Mouse (Mus musculus): ENCODE results near the gene Tet3.

- TF ChIP-seq CHD2 (IDR thresholded peaks at IDR 0.05; ENCODE audit: low read depth, low read length), result no peak
- no peak for TF ChIP-seq ZC3H11A (IDR thresholded peaks at IDR 0.05; ENCODE audit: borderline replicate concordance, low read depth, low read length)
- TF ChIP-seq MAFK (IDR thresholded peaks at IDR 0.05; ENCODE audit: insufficient read depth, low read depth, low read length), result no peak
Measured at GRCm38 (mm10) chr6:83487298-83487697, 28.4 kb upstream of the Tet3 start.

All from ES-E14 (cell line).